Mouse (Mus musculus): ENCODE results near the gene Spata18. TPM values are rescaled to one million over a fixed set of nuclear protein-coding genes. Genes with fewer than 3 reads are reported as not detected.

Gene Spata18
- total and polyA plus RNA-seq, 3 experiments, result not detected

GRCm38 (mm10) chr5:73701946-73702710, 50.9 kb downstream of the Spata18 start:
- no peaks in the 10 kb centered on the region for H3K79me2 ChIP-seq (ENCODE audit: control insufficient read depth, insufficient read depth, low read length, poor library complexity)
- H3K9me3 ChIP-seq (replicated peaks; ENCODE audit: insufficient read depth, low read length), result no peaks in the 10 kb centered on the region
- no peak overlapping the region for H3K9ac ChIP-seq (ENCODE audit: control insufficient read depth, low read depth, low read length, poor library complexity, severe bottlenecking)
- no peaks in the 10 kb centered on the region; a peak in 2 of 4 replicates for H3K27me3 ChIP-seq (ENCODE audit: control insufficient read depth in 1 of 2, insufficient read depth in 2 of 2, low read length in 2 of 2)
- no peak for DNase-seq (ENCODE audit: low read depth, low spot score)
- H3K4me1 ChIP-seq (ENCODE audit: control insufficient read depth in 1 of 2, insufficient read depth in 2 of 2, low read length in 2 of 2), result 0 out of 4 replicates have a peak, but pooled peaks cover 0 to 3% of the 10 kb centered on the region in 2 experiments
- no peak overlapping the region for H3K27ac ChIP-seq (ENCODE audit: control insufficient read depth, low read depth, low read length)
- no peak for TF ChIP-seq MAX (IDR thresholded peaks at IDR 0.05; ENCODE audit: low read length)
- TF ChIP-seq HCFC1 (IDR thresholded peaks at IDR 0.05; ENCODE audit: low read depth, low read length), result no peak
- TF ChIP-seq TBP (IDR thresholded peaks at IDR 0.05; ENCODE audit: low read depth, low read length), result no peak
- TF ChIP-seq POLR2AphosphoS5 (IDR thresholded peaks at IDR 0.05; ENCODE audit: borderline replicate concordance, low read depth, low read length), result no peak
- TF ChIP-seq CHD2 (IDR thresholded peaks at IDR 0.05; ENCODE audit: low read length), result no peak
- no peak for TF ChIP-seq MEF2A (IDR thresholded peaks at IDR 0.05; ENCODE audit: extremely low read depth, insufficient replicate concordance, low read depth, low read length, poor library complexity, severe bottlenecking)
- no peak for TF ChIP-seq JUND (IDR thresholded peaks at IDR 0.05; ENCODE audit: low read depth, low read length)
- no peak for TF ChIP-seq TCF12 (IDR thresholded peaks at IDR 0.05; ENCODE audit: low read depth, low read length)
- no peak for TF ChIP-seq USF2 (IDR thresholded peaks at IDR 0.05; ENCODE audit: borderline replicate concordance in 1 of 2, insufficient read depth in 1 of 2, low read depth in 1 of 2, low read length in 2 of 2)
- H3K4me3 ChIP-seq (ENCODE audit: control insufficient read depth in 1 of 2, insufficient read depth in 1 of 2, low read depth in 2 of 2, low read length in 2 of 2), result no peak overlapping the region
- no peaks in the 10 kb centered on the region for H3K36me3 ChIP-seq (ENCODE audit: control insufficient read depth in 1 of 2, insufficient read depth in 2 of 2, low read length in 2 of 2)

- Histone ChIP-seq H3K79me2 (ENCODE audit: control insufficient read depth, insufficient read depth, low read length, poor library complexity) (no peaks in the 10 kb centered on the region), H3K4me1 (ENCODE audit: control insufficient read depth in 1 of 2, insufficient read depth in 2 of 2, low read length in 2 of 2) (0 out of 4 replicates have a peak, but pooled peaks cover 0 to 3% of the 10 kb centered on the region in 2 experiments), H3K27ac (ENCODE audit: control insufficient read depth, low read depth, low read length) (no peak overlapping the region), H3K36me3 (ENCODE audit: control insufficient read depth in 1 of 2, insufficient read depth in 2 of 2, low read length in 2 of 2) (no peaks in the 10 kb centered on the region), H3K4me3 (ENCODE audit: control insufficient read depth in 1 of 2, insufficient read depth in 1 of 2, low read depth in 2 of 2, low read length in 2 of 2) (no peak overlapping the region), H3K9ac (ENCODE audit: control insufficient read depth, low read depth, low read length, poor library complexity, severe bottlenecking) (no peak overlapping the region), H3K9me3 (replicated peaks; ENCODE audit: insufficient read depth, low read length) (no peaks in the 10 kb centered on the region), H3K27me3 (ENCODE audit: control insufficient read depth in 1 of 2, insufficient read depth in 2 of 2, low read length in 2 of 2) (no peaks in the 10 kb centered on the region; a peak in 2 of 4 replicates)
- TF ChIP-seq CHD1 (IDR thresholded peaks at IDR 0.05; ENCODE audit: low read depth, low read length), result no peak
- TF ChIP-seq RAD21 (IDR thresholded peaks at IDR 0.05; ENCODE audit: low read depth, low read length), result peak; percentile 15
- TF ChIP-seq CTCF (IDR thresholded peaks at IDR 0.05 in 2 of 3, conservative IDR thresholded peaks at IDR 0.05 in 1 of 3; ENCODE audit: control insufficient read depth in 1 of 3, insufficient read depth in 1 of 3, low read depth in 2 of 3, low read length in 3 of 3, poor library complexity in 1 of 3, severe bottlenecking in 1 of 3), result peak in 2 of 3 experiments; percentile 27 to 41; a peak in 4 of 6 replicates
- TF ChIP-seq TAL1 (IDR thresholded peaks at IDR 0.05; ENCODE audit: low read length), result no peak
- TF ChIP-seq MAX (IDR thresholded peaks at IDR 0.05; ENCODE audit: low read length), result no peak
- no peak for DNase-seq (ENCODE audit: low read depth, low spot score)
Observed at GRCm38 (mm10) chr5:73703096-73703495, 51.9 kb downstream of the Spata18 start.

Measured in MEL (cell line).